Mouse (Mus musculus) embryonic facial prominence, embryonic 12.5 days (tissue): ENCODE data around the gene Rnf227. TPM values are rescaled to one million over a fixed set of nuclear protein-coding genes. Genes with fewer than 3 reads are reported as not detected.

Experiments
- ATAC-seq: fragments of 200-750 bp; cut with Nextera tagmentation; 2 replicates; pipeline ENCODE4 v1.8.0; 2017; ENCODE audit not compliant: insufficient number of reproducible peaks, insufficient read depth, low FRiP score, low TSS enrichment
- H3K27ac ChIP-seq: fragments of 300-500 bp; sonication (generic); 2 replicates; pipeline ENCODE4 v1.5.1; 2016; ENCODE audit warnings: mild to moderate bottlenecking
- H3K27me3 ChIP-seq: fragments of 300-500 bp; sonication (generic); 2 replicates; pipeline ENCODE4 v1.6.1; 2016; ENCODE audit warnings: mild to moderate bottlenecking, moderate library complexity
- H3K36me3 ChIP-seq: fragments of 300-500 bp; sonication (generic); 2 replicates; pipeline ENCODE4 v1.6.1; 2016; ENCODE audit warnings: mild to moderate bottlenecking
- H3K4me1 ChIP-seq: fragments of 300-500 bp; sonication (generic); 2 replicates; pipeline ENCODE4 v1.6.1; 2016
- H3K4me2 ChIP-seq: fragments of 300-500 bp; sonication (generic); replicated peaks from 2 replicates; pipeline ENCODE4 v1.6.1; 2016; ENCODE audit warnings: mild to moderate bottlenecking, moderate library complexity
- H3K4me3 ChIP-seq: fragments of 300-500 bp; sonication (generic); 2 replicates; pipeline ENCODE4 v1.5.1; 2016; ENCODE audit warnings: mild to moderate bottlenecking
- H3K9ac ChIP-seq: fragments of 300-500 bp; sonication (generic); 2 replicates; pipeline ENCODE4 v1.6.1; 2016; ENCODE audit warnings: mild to moderate bottlenecking, moderate library complexity
- H3K9me3 ChIP-seq: fragments of 300-500 bp; sonication (generic); 2 replicates; pipeline ENCODE4 v1.6.1; 2016; ENCODE audit warnings: mild to moderate bottlenecking, moderate library complexity
- WGBS: fragments of 180-500 bp; shearing (Covaris S2); methylation state at CpG from one replicate; pipeline ENCODE4 v1.1.7; 2016; 5-methylcytosine and 5-hydroxymethylcytosine counted together
- polyA plus RNA-seq: library from polyadenylated mRNA; unstranded; fragments of >200 nt; fragmentation: Nextera tagmentation; extraction: Ambion mirVana; gene quantifications from 2 replicates; pipeline ENCODE4 v1.2.1, GENCODE M21; 2016

Gene Rnf227
- polyA plus RNA-seq, 1 experiment from 2014 or later, result 25.0 TPM

GRCm38 (mm10) chr11:69366855-69367615 is 26.8 kb downstream of the Rnf227 start:
- Histone ChIP-seq H3K9me3 (no peaks in the 10 kb centered on the region), H3K4me3 (peak overlapping the region; percentile 93), H3K4me2 (peak overlapping the region; percentile 80), H3K4me1 (peaks cover 52% of the 10 kb centered on the region), H3K36me3 (peaks cover 22% of the 10 kb centered on the region), H3K27ac (peak overlapping the region; percentile 100), H3K9ac (peak overlapping the region; percentile 100), H3K27me3 (no peaks in the 10 kb centered on the region)
- under 1% methylated on average over 22 of the region's 22 CpGs for WGBS
- no peak; the same call in 1 of the 2 replicates for ATAC-seq

DNA sequence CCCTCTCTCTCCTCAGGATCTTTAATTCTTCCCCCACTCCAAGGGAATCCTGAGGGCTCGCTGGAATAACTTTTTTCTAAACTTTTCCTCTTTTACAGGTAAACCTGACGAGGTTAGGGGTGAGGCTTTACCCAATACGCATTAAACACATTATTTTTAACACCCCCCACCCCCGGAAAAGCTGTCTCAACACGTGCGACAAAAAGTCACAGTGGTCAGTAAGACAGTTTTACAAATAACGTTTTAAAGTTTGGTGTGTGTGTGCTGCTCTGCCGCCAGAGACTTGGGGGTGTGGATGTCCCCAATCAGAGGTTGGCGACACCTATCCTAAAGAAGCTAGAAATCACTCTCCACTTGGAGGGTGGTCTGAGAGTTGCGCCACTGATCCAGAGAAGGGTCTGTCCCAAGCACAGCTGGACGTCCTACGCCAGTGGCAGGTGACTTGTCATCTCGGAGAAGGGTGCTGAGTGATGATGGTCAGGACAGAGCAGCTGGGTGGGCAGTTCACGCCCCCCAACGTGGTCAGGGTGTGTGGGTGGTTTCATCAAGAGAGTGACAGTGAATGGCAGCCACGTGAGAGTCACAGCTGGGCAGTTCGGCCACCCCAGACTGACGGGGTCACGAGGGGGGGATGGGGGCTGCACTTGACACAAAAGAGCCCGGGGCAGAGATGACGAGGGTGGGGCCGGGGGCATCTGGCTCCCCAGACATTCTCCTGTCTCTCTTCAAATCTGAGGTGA is 27.5 kb downstream of the Rnf227 start:
- Histone ChIP-seq H3K27me3 (no peaks in the 10 kb centered on the region), H3K27ac (peak overlapping the region; percentile 100), H3K36me3 (peaks cover 20% of the 10 kb centered on the region), H3K4me1 (peaks cover 55% of the 10 kb centered on the region), H3K9me3 (no peaks in the 10 kb centered on the region), H3K4me3 (peak overlapping the region; percentile 93), H3K4me2 (peak overlapping the region; percentile 80), H3K9ac (peak overlapping the region; percentile 100)
- ATAC-seq, result no peak
- under 1% methylated on average over 22 of the region's 22 CpGs for WGBS

DNA sequence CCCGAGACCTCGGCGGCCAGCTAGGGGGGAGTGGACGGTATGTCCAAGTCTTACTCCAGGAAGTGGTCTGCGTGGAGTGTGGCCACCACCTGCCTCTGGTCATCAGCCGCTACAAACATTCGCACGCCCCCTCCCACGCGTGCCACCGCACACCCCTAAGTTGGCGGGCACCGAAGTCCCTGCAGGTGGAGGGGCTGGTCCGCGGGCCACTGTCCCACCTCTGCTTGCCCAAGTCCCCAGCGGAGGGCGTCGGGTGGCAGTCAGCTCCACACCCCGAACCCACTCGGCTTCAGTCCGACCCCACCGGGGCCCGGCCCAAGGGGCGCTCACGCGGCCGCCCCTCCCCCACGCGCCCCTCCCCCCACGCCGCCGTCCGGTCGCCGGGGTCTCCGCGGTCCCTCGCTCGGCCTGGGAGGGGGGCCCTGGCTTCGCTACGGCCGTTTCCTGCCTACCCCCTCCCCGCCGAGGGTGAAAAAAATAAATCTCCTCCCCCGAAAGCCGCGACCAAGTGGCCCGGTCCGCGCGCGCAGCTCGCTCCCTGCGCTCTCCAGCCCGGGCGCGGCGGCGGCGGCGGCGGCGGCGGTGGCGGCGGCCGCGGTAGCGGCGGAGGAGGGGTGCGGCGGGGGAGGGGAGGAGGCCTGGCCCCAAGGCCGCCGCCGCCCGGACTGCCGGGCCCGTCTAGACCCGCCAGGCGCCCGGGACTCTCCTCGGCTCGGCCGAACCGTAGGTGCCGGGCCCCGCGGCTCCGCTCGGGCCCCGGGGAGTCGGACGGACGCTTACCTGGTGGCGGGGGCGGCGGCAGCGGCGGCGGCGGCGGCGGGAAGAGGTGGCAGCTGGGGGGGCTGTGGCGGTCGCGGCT is 28.3 kb downstream of the Rnf227 start:
- H3K27me3 ChIP-seq, result no peaks in the 10 kb centered on the region
- H3K9me3 ChIP-seq, result no peaks in the 10 kb centered on the region
- peaks cover 20% of the 10 kb centered on the region for H3K36me3 ChIP-seq
- peak overlapping the region; percentile 80 for H3K4me2 ChIP-seq
- H3K9ac ChIP-seq, result peak overlapping the region; percentile 100
- under 1% methylated on average over 61 of the region's 106 CpGs for WGBS
- H3K27ac ChIP-seq, result peak overlapping the region; percentile 100
- H3K4me3 ChIP-seq, result peak overlapping the region; percentile 93
- H3K4me1 ChIP-seq, result peaks cover 47% of the 10 kb centered on the region
- ATAC-seq, result no peak

GRCm38 (mm10) chr11:69369215-69369989 is 29.1 kb downstream of the Rnf227 start, which contains the start of gene Chd3:
TSS of gene Chd3 (minus strand) at chr11:69369406.
- Histone ChIP-seq H3K27ac (peak within 1 kb of the TSS; percentile 100), H3K9ac (peak within 1 kb of the TSS; percentile 100), H3K4me1 (peaks cover 41% of the 10 kb centered on the region), H3K27me3 (no peaks in the 10 kb centered on the region), H3K4me2 (peak within 1 kb of the TSS; percentile 80), H3K9me3 (no peaks in the 10 kb centered on the region), H3K4me3 (peak within 1 kb of the TSS; percentile 93), H3K36me3 (peaks cover 14% of the 10 kb centered on the region; the same call in 1 of the 2 replicates)
- 4% methylated on average over 18 of the region's 34 CpGs for WGBS
- ATAC-seq, result no peak

GRCm38 (mm10) chr11:69369990-69370816 is 29.9 kb downstream of the Rnf227 start:
- Histone ChIP-seq H3K27me3 (no peaks in the 10 kb centered on the region), H3K9ac (peak overlapping the region; percentile 100), H3K4me3 (peak overlapping the region; percentile 93), H3K27ac (peak overlapping the region; percentile 100), H3K9me3 (no peaks in the 10 kb centered on the region), H3K36me3 (peaks cover 14% of the 10 kb centered on the region; the same call in 1 of the 2 replicates), H3K4me2 (peak overlapping the region; percentile 80), H3K4me1 (peaks cover 33% of the 10 kb centered on the region)
- 25% methylated on average over 2 of the region's 2 CpGs for WGBS
- no peak for ATAC-seq

- WGBS, result 18% methylated on average over 9 of the region's 9 CpGs
- ATAC-seq, result no peak
- Histone ChIP-seq H3K36me3 (peaks cover 16% of the 10 kb centered on the region), H3K9ac (no peak overlapping the region), H3K27ac (peak overlapping the region; percentile 78), H3K9me3 (no peaks in the 10 kb centered on the region), H3K4me3 (no peak overlapping the region), H3K27me3 (no peaks in the 10 kb centered on the region), H3K4me1 (peaks cover 27% of the 10 kb centered on the region), H3K4me2 (peak overlapping the region; percentile 39)
Measured at GRCm38 (mm10) chr11:69370817-69371215, 30.6 kb downstream of the Rnf227 start.

DNA sequence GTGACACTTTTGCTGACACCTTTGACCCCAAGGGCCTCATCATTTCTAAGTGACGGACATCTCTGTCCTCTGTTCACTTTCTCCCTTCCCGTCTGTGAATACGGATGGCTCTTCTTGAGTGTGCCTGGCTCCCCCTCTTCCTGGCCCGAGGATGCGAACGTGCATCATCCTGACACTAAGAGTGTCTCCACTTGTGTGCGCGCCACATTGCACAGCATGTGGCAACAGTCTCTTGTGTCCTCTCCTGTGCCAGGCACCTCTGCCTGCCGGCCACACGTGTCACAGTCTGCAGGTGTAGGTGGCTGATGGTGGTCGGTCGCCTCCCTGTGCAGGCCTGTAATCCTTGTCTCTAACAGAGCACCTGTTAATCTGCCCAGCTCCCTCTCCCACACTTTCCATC is 31.3 kb downstream of the Rnf227 start:
- peaks cover 17% of the 10 kb centered on the region for H3K36me3 ChIP-seq
- no peaks in the 10 kb centered on the region for H3K9me3 ChIP-seq
- 0 out of 2 replicates have a peak overlapping the region, but pooled peaks have one; percentile 0 for H3K4me3 ChIP-seq
- no peaks in the 10 kb centered on the region for H3K27me3 ChIP-seq
- 48% methylated on average over 12 of the region's 12 CpGs for WGBS
- H3K4me1 ChIP-seq, result peaks cover 23% of the 10 kb centered on the region
- H3K27ac ChIP-seq, result peak overlapping the region; percentile 78
- peak overlapping the region; percentile 39 for H3K4me2 ChIP-seq
- 0 out of 2 replicates have a peak overlapping the region, but pooled peaks have one; percentile 15 for H3K9ac ChIP-seq
- no peak for ATAC-seq

- Histone ChIP-seq H3K4me1 (peaks cover 23% of the 10 kb centered on the region), H3K9me3 (no peaks in the 10 kb centered on the region), H3K27ac (peak overlapping the region; percentile 78), H3K27me3 (no peaks in the 10 kb centered on the region), H3K4me2 (peak overlapping the region; percentile 39), H3K9ac (0 out of 2 replicates have a peak overlapping the region, but pooled peaks have one; percentile 15), H3K4me3 (0 out of 2 replicates have a peak overlapping the region, but pooled peaks have one; percentile 0), H3K36me3 (peaks cover 17% of the 10 kb centered on the region)
- 62% methylated on average over 12 of the region's 12 CpGs for WGBS
- ATAC-seq, result no peak
Measured at GRCm38 (mm10) chr11:69372056-69372779, 32.0 kb downstream of the Rnf227 start.

GRCm38 (mm10) chr11:69372780-69373170 is 32.5 kb downstream of the Rnf227 start:
- no peak overlapping the region for H3K4me3 ChIP-seq
- H3K27ac ChIP-seq, result peak overlapping the region; percentile 78
- 61% methylated on average over 3 of the region's 3 CpGs for WGBS
- no peak for ATAC-seq
- peaks cover 23% of the 10 kb centered on the region for H3K4me1 ChIP-seq
- H3K9ac ChIP-seq, result no peak overlapping the region
- H3K4me2 ChIP-seq, result no peak overlapping the region
- H3K9me3 ChIP-seq, result no peaks in the 10 kb centered on the region
- no peaks in the 10 kb centered on the region for H3K27me3 ChIP-seq
- peaks cover 21% of the 10 kb centered on the region for H3K36me3 ChIP-seq
